Mouse (Mus musculus) erythroblast, embryonic 14.5 days (primary cell): Measurements from ENCODE around the gene Gm28710. TPM values are rescaled to one million over a fixed set of nuclear protein-coding genes. Genes with fewer than 3 reads are reported as not detected.

Source experiments
- H3K27me3 ChIP-seq: 2 replicates; pipeline ENCODE4 v1.6.1; 2012; ENCODE audit warnings: inconsistent platforms; ENCODE audit not compliant: control insufficient read depth
- H3K36me3 ChIP-seq: 2 replicates; pipeline ENCODE4 v1.6.1; 2012; ENCODE audit warnings: mild to moderate bottlenecking, inconsistent platforms; ENCODE audit not compliant: control insufficient read depth
- H3K4me1 ChIP-seq: 2 replicates; pipeline ENCODE4 v1.6.1; 2012; ENCODE audit warnings: inconsistent platforms; ENCODE audit not compliant: control insufficient read depth
- H3K4me3 ChIP-seq: replicated peaks from 2 replicates; pipeline ENCODE3; 2012; ENCODE audit warnings: moderate library complexity, mild to moderate bottlenecking, inconsistent platforms
- H3K9me3 ChIP-seq: 2 replicates; pipeline ENCODE4 v1.6.1; 2012; ENCODE audit warnings: low read length, inconsistent platforms, mixed read lengths; ENCODE audit not compliant: control insufficient read depth
- GATA1 ChIP-seq: IDR thresholded peaks from 2 replicates; pipeline ENCODE4 v1.6.1; 2012; ENCODE audit warnings: low read length, inconsistent platforms, mixed read lengths
- TAL1 ChIP-seq: IDR thresholded peaks from 3 replicates; pipeline ENCODE4 v1.6.1; 2012; ENCODE audit warnings: low read length, inconsistent platforms, mixed read lengths
- polyA plus RNA-seq: library from polyadenylated mRNA; stranded (reverse); fragments of >175 nt; gene quantifications from 2 replicates; pipeline ENCODE4 v1.2.3, GENCODE M21; 2012

Gene Gm28710
- polyA plus RNA-seq, 1 experiment: not detected

- H3K27me3 ChIP-seq: no peaks in the 10 kb centered on the region
- TF ChIP-seq TAL1 (no peak), GATA1 (no peak)
- H3K36me3 ChIP-seq: no peaks in the 10 kb centered on the region
- no peak overlapping the region for H3K4me3 ChIP-seq
- no peaks in the 10 kb centered on the region for H3K4me1 ChIP-seq
- peaks cover 2% of the 10 kb centered on the region; the same call in 1 of the 2 replicates for H3K9me3 ChIP-seq
Measured at GRCm38 (mm10) chr5:16919791-16920190, 128.2 kb downstream of the Gm28710 start.

GRCm38 (mm10) chr5:16922473-16922872, 130.9 kb downstream of the Gm28710 start:
- TF ChIP-seq TAL1 (no peak), GATA1 (no peak)
- H3K4me3 ChIP-seq: no peak overlapping the region
- no peaks in the 10 kb centered on the region for H3K36me3 ChIP-seq

More at GRCm38 (mm10) chr5:16922473-16922872, 130.9 kb downstream of the Gm28710 start:
- Histone ChIP-seq H3K4me1 (no peaks in the 10 kb centered on the region), H3K9me3 (peaks cover 2% of the 10 kb centered on the region; the same call in 1 of the 2 replicates), H3K27me3 (no peaks in the 10 kb centered on the region)

Other genes with a start within 250 kb of the Gm28710 start
- gene Hgf, start 238.3 kb upstream of the Gm28710 start, polyA plus RNA-seq: not detected in 2 replicates